Mouse (Mus musculus): ENCODE results near the gene Klhdc10. TPM values are rescaled to one million over a fixed set of nuclear protein-coding genes. Genes with fewer than 3 reads are reported as not detected.

The Klhdc10 gene
- total and polyA plus RNA-seq, 3 experiments: 19.9 to 48.8 (median 30.2) TPM

DNA sequence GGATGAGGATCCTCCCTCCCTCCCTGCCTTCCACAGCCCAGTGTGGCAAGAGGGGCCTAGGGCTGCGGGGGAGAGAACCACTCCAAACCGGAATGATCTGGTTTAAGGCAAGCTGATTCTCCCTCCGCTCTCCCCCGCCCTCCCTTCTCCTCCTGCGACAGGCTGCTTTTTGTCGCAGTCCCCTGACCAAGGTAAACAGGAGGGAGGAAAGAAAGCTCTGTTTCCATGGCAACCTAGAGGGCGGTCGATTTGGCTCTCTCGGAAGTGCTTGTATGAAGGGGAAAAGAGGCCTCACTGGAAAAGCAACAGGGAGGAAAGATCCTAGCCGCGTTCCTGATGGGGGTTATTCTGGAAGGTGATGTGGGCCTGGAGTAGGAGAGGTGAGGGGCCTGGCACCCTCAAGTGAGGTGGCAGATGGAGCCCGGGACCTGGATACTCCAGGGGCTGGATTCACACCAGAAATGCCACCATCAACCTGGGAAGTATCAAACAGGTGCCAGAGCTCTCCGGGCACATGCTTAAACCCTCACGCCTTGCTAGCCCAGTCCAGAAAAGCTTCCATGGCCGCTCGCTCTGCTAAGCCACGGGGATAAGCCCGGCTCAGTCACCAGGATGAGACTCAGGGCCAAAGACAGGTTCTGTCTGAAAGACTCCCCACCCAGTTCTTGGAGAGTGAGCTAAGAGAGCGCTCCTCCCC, 59.2 kb downstream of the Klhdc10 start:
- H3K27me3 ChIP-seq (ENCODE audit: insufficient read depth, low read length): peaks cover 59% of the 10 kb centered on the region
- ATAC-seq (ENCODE audit: extremely low read depth, insufficient number of reproducible peaks, low FRiP score, poor library complexity, severe bottlenecking) (no peak), DNase-seq (ENCODE audit: low spot score) (no peak)
- no peaks in the 10 kb centered on the region; the same call in 1 of the 2 replicates for H3K9me3 ChIP-seq (replicated peaks)
- TF ChIP-seq CTCF (IDR thresholded peaks at IDR 0.05; ENCODE audit: low read depth, low read length) (no peak), TAL1 (conservative IDR thresholded peaks at IDR 0.05; ENCODE audit: low read depth, low read length) (no peak), GATA2 (IDR thresholded peaks at IDR 0.05; ENCODE audit: borderline replicate concordance, low read depth, low read length) (no peak), GATA1 (IDR thresholded peaks at IDR 0.05; ENCODE audit: borderline replicate concordance, low read length) (no peak), POLR2AphosphoS5 (IDR thresholded peaks at IDR 0.05; ENCODE audit: insufficient replicate concordance, low read depth, low read length) (no peak)
- H3K4me1 ChIP-seq (ENCODE audit: insufficient read depth, low read depth, low read length): peaks cover 39% of the 10 kb centered on the region
- no peaks in the 10 kb centered on the region for H3K36me3 ChIP-seq (replicated peaks)
- no peak overlapping the region for H3K4me3 ChIP-seq (ENCODE audit: low read depth, low read length)

DNA sequence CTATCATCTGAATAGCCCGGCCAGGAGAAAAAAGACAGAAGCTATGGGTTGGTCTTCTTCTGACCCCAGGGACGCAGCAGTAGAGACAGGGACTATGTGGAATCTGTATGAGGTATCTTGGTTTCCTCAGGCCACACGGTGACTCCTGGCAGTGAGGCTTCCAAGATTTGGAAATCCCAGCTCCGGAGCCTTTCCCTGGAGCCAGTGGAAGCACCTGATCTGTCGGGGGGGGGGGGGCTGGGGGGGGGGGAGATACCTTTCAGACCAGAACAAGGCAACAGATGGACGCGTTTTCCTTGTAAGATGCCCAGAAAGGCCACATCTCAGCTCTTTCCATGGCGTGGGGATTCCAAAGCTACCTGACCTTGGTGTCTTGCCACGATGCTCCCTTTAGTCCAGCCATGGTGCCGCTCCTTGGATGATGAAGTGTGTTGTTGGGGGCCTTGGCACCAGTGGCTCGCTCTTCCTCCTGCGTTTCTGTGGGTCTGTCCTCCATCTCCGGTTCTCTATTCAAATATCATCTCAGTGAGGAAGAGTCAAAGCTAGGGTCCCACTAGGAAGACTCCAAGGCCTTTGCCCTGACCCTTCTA, 60.2 kb downstream of the Klhdc10 start:
- Histone ChIP-seq H3K27me3 (ENCODE audit: insufficient read depth, low read length) (peaks cover 68% of the 10 kb centered on the region), H3K36me3 (replicated peaks) (no peaks in the 10 kb centered on the region), H3K4me3 (ENCODE audit: low read depth, low read length) (no peak overlapping the region), H3K4me1 (ENCODE audit: insufficient read depth, low read depth, low read length) (peaks cover 48% of the 10 kb centered on the region), H3K9me3 (replicated peaks) (no peaks in the 10 kb centered on the region; the same call in 1 of the 2 replicates)
- TF ChIP-seq POLR2AphosphoS5 (IDR thresholded peaks at IDR 0.05; ENCODE audit: insufficient replicate concordance, low read depth, low read length) (no peak), GATA2 (IDR thresholded peaks at IDR 0.05; ENCODE audit: borderline replicate concordance, low read depth, low read length) (no peak), GATA1 (IDR thresholded peaks at IDR 0.05; ENCODE audit: borderline replicate concordance, low read length) (no peak), CTCF (IDR thresholded peaks at IDR 0.05; ENCODE audit: low read depth, low read length) (no peak), TAL1 (conservative IDR thresholded peaks at IDR 0.05; ENCODE audit: low read depth, low read length) (no peak)
- DNase-seq (ENCODE audit: low spot score) (no peak), ATAC-seq (ENCODE audit: extremely low read depth, insufficient number of reproducible peaks, low FRiP score, poor library complexity, severe bottlenecking) (no peak)

DNA sequence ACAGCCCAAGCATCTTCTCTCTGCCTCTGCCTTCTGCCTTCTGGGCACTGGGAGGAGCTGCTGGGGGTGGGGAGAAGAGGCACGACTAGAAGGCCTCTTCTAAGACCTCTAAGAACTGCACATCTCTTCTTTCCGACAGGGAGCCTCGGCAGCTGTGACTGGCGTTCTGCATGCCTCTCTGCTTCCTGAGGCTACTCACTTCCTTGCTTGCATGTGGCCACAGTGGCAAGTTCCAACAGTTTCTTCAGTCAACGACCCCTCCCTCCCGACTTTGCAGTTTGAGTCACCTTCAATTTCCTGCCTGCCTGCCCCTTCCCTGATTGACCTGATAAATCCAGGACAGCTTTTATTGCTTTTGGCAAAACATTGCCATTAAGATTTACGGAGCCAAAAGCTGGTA, 61.2 kb downstream of the Klhdc10 start:
- ATAC-seq (ENCODE audit: extremely low read depth, insufficient number of reproducible peaks, low FRiP score, poor library complexity, severe bottlenecking) (no peak), DNase-seq (ENCODE audit: low spot score) (no peak)
- peaks cover 76% of the 10 kb centered on the region for H3K27me3 ChIP-seq (ENCODE audit: insufficient read depth, low read length)
- peaks cover 49% of the 10 kb centered on the region for H3K4me1 ChIP-seq (ENCODE audit: insufficient read depth, low read depth, low read length)
- TF ChIP-seq TAL1 (conservative IDR thresholded peaks at IDR 0.05; ENCODE audit: low read depth, low read length): no peak
- no peak for TF ChIP-seq GATA2 (IDR thresholded peaks at IDR 0.05; ENCODE audit: borderline replicate concordance, low read depth, low read length)
- TF ChIP-seq GATA1 (IDR thresholded peaks at IDR 0.05; ENCODE audit: borderline replicate concordance, low read length): no peak
- H3K9me3 ChIP-seq (replicated peaks): no peaks in the 10 kb centered on the region; the same call in 1 of the 2 replicates
- H3K36me3 ChIP-seq (replicated peaks): no peaks in the 10 kb centered on the region
- H3K4me3 ChIP-seq (ENCODE audit: low read depth, low read length): 0 out of 2 replicates have a peak overlapping the region, but pooled peaks have one; percentile 2

DNA sequence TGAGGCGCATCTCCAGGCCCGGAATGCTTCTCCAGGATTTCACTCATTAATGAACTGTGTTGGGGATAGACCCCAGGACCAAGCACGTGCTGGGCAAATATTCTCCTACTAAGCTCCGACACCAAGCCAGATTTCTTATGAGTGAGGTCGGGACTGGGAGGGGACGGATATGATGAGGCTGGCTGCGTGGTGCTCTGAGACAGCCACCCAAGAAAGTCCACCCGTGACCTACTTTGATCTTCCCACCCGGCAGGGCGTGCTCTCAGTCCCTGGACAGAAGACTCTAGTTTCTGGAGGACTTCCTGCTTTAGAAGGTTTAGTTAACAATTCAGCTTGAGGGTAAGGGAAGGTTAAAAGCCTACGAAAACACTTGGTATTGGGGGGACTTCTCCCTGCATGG, 63.9 kb downstream of the Klhdc10 start:
- no peaks in the 10 kb centered on the region for H3K9me3 ChIP-seq (replicated peaks)
- peaks cover 78% of the 10 kb centered on the region for H3K27me3 ChIP-seq (ENCODE audit: insufficient read depth, low read length)
- TF ChIP-seq GATA2 (IDR thresholded peaks at IDR 0.05; ENCODE audit: borderline replicate concordance, low read depth, low read length): no peak
- no peak for TF ChIP-seq CTCF (IDR thresholded peaks at IDR 0.05; ENCODE audit: low read depth, low read length)
- TF ChIP-seq POLR2AphosphoS5 (IDR thresholded peaks at IDR 0.05; ENCODE audit: insufficient replicate concordance, low read depth, low read length): no peak
- no peak for TF ChIP-seq GATA1 (IDR thresholded peaks at IDR 0.05; ENCODE audit: borderline replicate concordance, low read length)
- no peak for TF ChIP-seq TAL1 (conservative IDR thresholded peaks at IDR 0.05; ENCODE audit: low read depth, low read length)
- no peak for DNase-seq (ENCODE audit: low spot score)
- no peaks in the 10 kb centered on the region for H3K36me3 ChIP-seq (replicated peaks)
- no peak overlapping the region for H3K4me3 ChIP-seq (ENCODE audit: low read depth, low read length)
- ATAC-seq (ENCODE audit: extremely low read depth, insufficient number of reproducible peaks, low FRiP score, poor library complexity, severe bottlenecking): no peak
- peaks cover 54% of the 10 kb centered on the region for H3K4me1 ChIP-seq (ENCODE audit: insufficient read depth, low read depth, low read length)

DNA sequence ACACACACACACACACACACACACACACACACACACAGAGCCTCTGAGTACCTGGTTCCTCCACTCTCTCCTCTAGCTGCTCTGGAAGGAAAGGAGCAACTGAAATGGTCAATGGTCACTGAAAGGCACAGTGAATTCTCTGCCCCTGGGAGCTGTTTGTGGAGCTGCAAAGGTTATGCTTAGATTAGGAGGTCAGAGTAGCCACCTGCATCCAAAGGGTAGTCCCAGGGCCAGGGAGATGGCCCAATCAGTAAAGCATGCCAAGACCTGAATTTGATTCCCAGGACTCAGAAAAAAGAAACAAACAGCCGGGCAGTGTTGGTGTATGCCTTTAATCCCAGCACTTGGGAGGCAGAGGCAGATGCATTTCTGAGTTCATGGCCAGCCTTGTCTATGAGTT, 66.4 kb downstream of the Klhdc10 start:
- Histone ChIP-seq H3K36me3 (replicated peaks) (no peaks in the 10 kb centered on the region), H3K4me1 (ENCODE audit: insufficient read depth, low read depth, low read length) (peaks cover 32% of the 10 kb centered on the region), H3K9me3 (replicated peaks) (no peaks in the 10 kb centered on the region), H3K27me3 (ENCODE audit: insufficient read depth, low read length) (peaks cover 58% of the 10 kb centered on the region), H3K4me3 (ENCODE audit: low read depth, low read length) (no peak overlapping the region)
- DNase-seq (ENCODE audit: low spot score) (no peak), ATAC-seq (ENCODE audit: extremely low read depth, insufficient number of reproducible peaks, low FRiP score, poor library complexity, severe bottlenecking) (no peak)
- TF ChIP-seq GATA1 (IDR thresholded peaks at IDR 0.05; ENCODE audit: borderline replicate concordance, low read length): no peak
- no peak for TF ChIP-seq CTCF (IDR thresholded peaks at IDR 0.05; ENCODE audit: low read depth, low read length)
- no peak for TF ChIP-seq GATA2 (IDR thresholded peaks at IDR 0.05; ENCODE audit: borderline replicate concordance, low read depth, low read length)
- no peak for TF ChIP-seq TAL1 (conservative IDR thresholded peaks at IDR 0.05; ENCODE audit: low read depth, low read length)
- no peak for TF ChIP-seq POLR2AphosphoS5 (IDR thresholded peaks at IDR 0.05; ENCODE audit: insufficient replicate concordance, low read depth, low read length)

DNA sequence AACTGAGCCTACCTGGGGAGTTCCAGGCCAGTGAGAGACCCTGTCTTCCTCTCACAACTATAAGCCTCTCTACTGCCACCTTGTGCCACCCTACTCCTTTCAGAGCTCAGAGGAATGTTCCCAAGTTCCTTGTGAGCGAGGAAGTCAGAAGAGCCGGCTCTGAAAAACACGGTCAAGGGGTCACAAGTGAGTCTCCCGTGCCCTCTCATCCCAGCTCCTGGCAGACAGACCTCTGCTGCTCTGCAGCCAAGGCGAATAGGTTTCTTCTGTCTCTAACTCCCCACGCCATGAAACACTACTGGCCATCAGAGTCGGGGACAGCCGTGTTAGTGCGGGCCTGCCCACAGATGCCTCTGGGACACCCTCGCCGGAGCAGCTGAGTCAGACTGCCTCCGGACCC, 67.0 kb downstream of the Klhdc10 start:
- no peak for ATAC-seq (ENCODE audit: extremely low read depth, insufficient number of reproducible peaks, low FRiP score, poor library complexity, severe bottlenecking)
- Histone ChIP-seq H3K4me1 (ENCODE audit: insufficient read depth, low read depth, low read length) (peaks cover 27% of the 10 kb centered on the region), H3K9me3 (replicated peaks) (no peaks in the 10 kb centered on the region), H3K4me3 (ENCODE audit: low read depth, low read length) (no peak overlapping the region), H3K27me3 (ENCODE audit: insufficient read depth, low read length) (peaks cover 53% of the 10 kb centered on the region), H3K36me3 (replicated peaks) (no peaks in the 10 kb centered on the region)
- no peak for DNase-seq (ENCODE audit: low spot score)
- TF ChIP-seq GATA1 (IDR thresholded peaks at IDR 0.05; ENCODE audit: borderline replicate concordance, low read length) (no peak), TAL1 (conservative IDR thresholded peaks at IDR 0.05; ENCODE audit: low read depth, low read length) (no peak), CTCF (IDR thresholded peaks at IDR 0.05; ENCODE audit: low read depth, low read length) (no peak), GATA2 (IDR thresholded peaks at IDR 0.05; ENCODE audit: borderline replicate concordance, low read depth, low read length) (no peak), POLR2AphosphoS5 (IDR thresholded peaks at IDR 0.05; ENCODE audit: insufficient replicate concordance, low read depth, low read length) (no peak)
